Mouse (Mus musculus) stomach, embryonic 15.5 days (tissue): ENCODE measurements around the gene Ankrd49. TPM values are rescaled to one million over a fixed set of nuclear protein-coding genes. Genes with fewer than 3 reads are reported as not detected.
A peak's percentile ranks its signal among the peaks of the same experiment; 100 is the strongest.

Experiments
- ATAC-seq: fragments of 200-750 bp; cut with Nextera tagmentation; 2 replicates; pipeline ENCODE4 v1.8.0; 2017; ENCODE audit warnings: low read depth, moderate number of reproducible peaks, moderate TSS enrichment; ENCODE audit not compliant: insufficient read depth, low FRiP score
- H3K27ac ChIP-seq: fragments of 300-500 bp; sonication (generic); 2 replicates; pipeline ENCODE4 v1.5.1; 2015; ENCODE audit warnings: mild to moderate bottlenecking, inconsistent platforms
- H3K27me3 ChIP-seq: fragments of 300-500 bp; sonication (generic); replicated peaks from 2 replicates; pipeline ENCODE4 v1.6.1; 2015; ENCODE audit warnings: inconsistent platforms
- H3K36me3 ChIP-seq: fragments of 300-500 bp; sonication (generic); 2 replicates; pipeline ENCODE4 v1.6.1; 2015; ENCODE audit warnings: inconsistent platforms
- H3K4me1 ChIP-seq: fragments of 300-500 bp; sonication (generic); 2 replicates; pipeline ENCODE4 v1.6.1; 2015; ENCODE audit warnings: inconsistent platforms
- H3K4me2 ChIP-seq: fragments of 300-500 bp; sonication (generic); 2 replicates; pipeline ENCODE4 v1.6.1; 2015; ENCODE audit warnings: mild to moderate bottlenecking, inconsistent platforms
- H3K4me3 ChIP-seq: fragments of 300-500 bp; sonication (generic); replicated peaks from 2 replicates; pipeline ENCODE4 v1.5.1; 2015; ENCODE audit warnings: inconsistent platforms
- H3K9ac ChIP-seq: fragments of 300-500 bp; sonication (generic); 2 replicates; pipeline ENCODE4 v1.6.1; 2015; ENCODE audit warnings: inconsistent platforms
- H3K9me3 ChIP-seq: fragments of 300-500 bp; sonication (generic); 2 replicates; pipeline ENCODE4 v1.6.1; 2016; ENCODE audit warnings: inconsistent platforms
- WGBS: fragments of 180-500 bp; shearing (Covaris S2); methylation state at CpG from one replicate; pipeline ENCODE4 v1.1.7; 2015; 5-methylcytosine and 5-hydroxymethylcytosine counted together
- polyA plus RNA-seq: library from polyadenylated mRNA; unstranded; fragments of >200 nt; fragmentation: Nextera tagmentation; extraction: Ambion mirVana; gene quantifications from 2 replicates; pipeline ENCODE4 v1.2.1, GENCODE M21; 2015

The Ankrd49 gene
- polyA plus RNA-seq, 1 experiment from 2014 or later, result 42.6 TPM

DNA sequence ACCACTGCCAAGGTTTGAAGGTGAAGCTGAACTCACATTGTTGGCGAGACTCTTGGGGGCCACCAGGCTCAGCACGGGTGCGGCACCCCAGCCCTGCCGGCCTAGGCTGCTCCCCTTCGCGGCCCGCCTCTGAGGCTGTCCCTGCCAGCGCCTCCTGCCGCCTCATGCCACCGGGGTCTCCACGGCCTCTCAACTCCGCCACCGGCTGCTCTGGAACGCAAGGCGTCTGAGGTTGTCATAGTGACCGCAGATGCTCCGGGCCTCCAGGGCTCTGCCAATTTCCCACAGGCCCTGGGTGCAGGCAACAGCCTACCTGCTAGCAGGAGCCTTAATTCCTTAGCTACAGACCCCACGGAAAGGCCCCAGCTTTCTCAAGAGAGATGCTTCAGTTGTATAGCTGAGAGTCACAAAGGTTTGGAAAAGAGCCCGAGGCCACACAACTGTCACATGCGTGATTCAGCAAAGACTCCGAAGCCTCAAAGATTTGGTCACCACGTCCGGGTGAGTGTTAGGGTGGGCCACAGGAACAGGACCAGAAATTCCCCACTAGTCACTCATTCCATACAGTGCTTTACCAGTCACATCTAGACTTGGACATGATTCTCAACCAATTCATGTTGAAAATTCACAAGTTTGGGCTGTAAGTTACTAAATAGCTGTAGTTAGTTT is 13.7 kb downstream of the Ankrd49 start, which contains the start of gene 1700012B09Rik:
Gene 1700012B09Rik, minus strand, starts transcription at position 228 of the 669 bp plus-strand sequence.
- Histone ChIP-seq H3K27me3 (0 out of 2 replicates have a peak, but pooled peaks cover 12% of the 10 kb centered on the region), H3K36me3 (no peaks in the 10 kb centered on the region), H3K9ac (no peak within 1 kb of the TSS), H3K4me1 (no peaks in the 10 kb centered on the region), H3K4me3 (no peak within 1 kb of the TSS), H3K9me3 (no peaks in the 10 kb centered on the region), H3K4me2 (peak within 1 kb of the TSS; percentile 33), H3K27ac (no peak within 1 kb of the TSS)
- no peak for ATAC-seq
- 25% methylated on average over 23 of the region's 23 CpGs for whole genome bisulfite sequencing

GRCm38 (mm10) chr9:14769811-14770210 is 14.8 kb downstream of the Ankrd49 start:
- ATAC-seq, result no peak

GRCm38 (mm10) chr9:14764765-14765164 is 19.9 kb downstream of the Ankrd49 start:
- Histone ChIP-seq H3K4me2 (no peak overlapping the region), H3K27ac (no peak overlapping the region), H3K4me3 (no peak overlapping the region), H3K4me1 (no peaks in the 10 kb centered on the region), H3K9me3 (no peaks in the 10 kb centered on the region), H3K27me3 (no peaks in the 10 kb centered on the region), H3K36me3 (no peaks in the 10 kb centered on the region), H3K9ac (no peak overlapping the region)
- no peak; the same call in 1 of the 2 replicates for ATAC-seq
- 22% methylated on average over 7 of the region's 7 CpGs for WGBS

More at GRCm38 (mm10) chr9:14769811-14770210, 14.8 kb downstream of the Ankrd49 start:
- H3K9ac ChIP-seq, result no peak overlapping the region
- H3K27me3 ChIP-seq, result 0 out of 2 replicates have a peak, but pooled peaks cover 12% of the 10 kb centered on the region
- no peak overlapping the region for H3K4me3 ChIP-seq
- H3K27ac ChIP-seq, result no peak overlapping the region
- H3K4me2 ChIP-seq, result no peak overlapping the region
- WGBS, result 56% methylated on average over 6 of the region's 6 CpGs
- no peaks in the 10 kb centered on the region for H3K9me3 ChIP-seq
- H3K4me1 ChIP-seq, result no peaks in the 10 kb centered on the region
- no peaks in the 10 kb centered on the region for H3K36me3 ChIP-seq

GRCm38 (mm10) chr9:14759261-14759660 is 25.4 kb downstream of the Ankrd49 start:
- no peak for ATAC-seq
- Histone ChIP-seq H3K4me1 (no peaks in the 10 kb centered on the region), H3K27me3 (no peaks in the 10 kb centered on the region), H3K9ac (no peak overlapping the region), H3K9me3 (no peaks in the 10 kb centered on the region), H3K36me3 (no peaks in the 10 kb centered on the region), H3K27ac (no peak overlapping the region), H3K4me2 (no peak overlapping the region), H3K4me3 (no peak overlapping the region)

DNA sequence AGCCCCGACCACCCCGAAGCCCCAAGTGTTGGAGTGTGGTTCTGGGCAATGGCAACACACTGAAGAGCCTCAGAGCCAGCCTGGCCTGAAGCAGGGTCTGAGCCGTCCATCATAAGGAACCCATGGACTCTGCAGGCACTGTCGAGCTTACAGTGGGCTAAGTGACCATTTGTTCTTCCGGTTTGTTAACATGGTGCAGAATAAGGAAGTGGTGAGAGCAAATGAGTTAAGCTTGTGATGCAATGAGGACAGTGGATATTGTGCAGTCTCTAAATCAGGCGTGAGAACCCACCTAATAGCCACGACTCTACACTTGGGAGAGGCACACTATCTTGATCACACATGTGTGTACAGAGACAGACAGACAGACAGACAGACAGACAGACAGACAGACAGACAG is 26.1 kb downstream of the Ankrd49 start:
- 62% methylated on average over 7 of the region's 7 CpGs for WGBS
- Histone ChIP-seq H3K36me3 (no peaks in the 10 kb centered on the region), H3K9ac (no peak overlapping the region), H3K27me3 (no peaks in the 10 kb centered on the region), H3K27ac (no peak overlapping the region), H3K4me1 (no peaks in the 10 kb centered on the region), H3K9me3 (no peaks in the 10 kb centered on the region), H3K4me3 (no peak overlapping the region), H3K4me2 (no peak overlapping the region)
- no peak for ATAC-seq

DNA sequence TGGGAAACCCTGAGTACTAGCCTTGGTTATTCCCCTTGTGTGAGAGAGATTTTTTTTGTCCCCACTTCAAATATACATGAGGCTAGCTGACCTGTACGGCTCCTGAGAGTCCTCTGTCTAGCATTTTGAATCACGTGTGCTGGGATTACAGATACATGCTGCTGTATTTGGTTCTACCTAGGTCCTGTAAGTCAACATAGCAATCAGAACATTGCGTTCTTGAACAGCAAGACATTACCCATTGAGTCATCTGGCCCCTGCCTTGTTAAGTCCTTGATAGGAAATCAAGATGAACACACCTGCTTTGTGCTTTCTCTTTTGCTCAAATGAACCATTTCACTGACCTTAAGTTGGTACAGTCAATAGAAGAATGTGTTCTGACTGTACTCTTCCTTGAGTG is 30.2 kb downstream of the Ankrd49 start:
- H3K4me2 ChIP-seq, result no peak overlapping the region
- no peaks in the 10 kb centered on the region for H3K36me3 ChIP-seq
- no peak overlapping the region for H3K27ac ChIP-seq
- no peak for ATAC-seq
- H3K27me3 ChIP-seq, result no peaks in the 10 kb centered on the region
- no peaks in the 10 kb centered on the region for H3K9me3 ChIP-seq
- H3K4me3 ChIP-seq, result no peak overlapping the region
- peaks cover 12% of the 10 kb centered on the region; the same call in 1 of the 2 replicates for H3K4me1 ChIP-seq
- WGBS, result 74% methylated on average over 3 of the region's 3 CpGs
- no peak overlapping the region for H3K9ac ChIP-seq

DNA sequence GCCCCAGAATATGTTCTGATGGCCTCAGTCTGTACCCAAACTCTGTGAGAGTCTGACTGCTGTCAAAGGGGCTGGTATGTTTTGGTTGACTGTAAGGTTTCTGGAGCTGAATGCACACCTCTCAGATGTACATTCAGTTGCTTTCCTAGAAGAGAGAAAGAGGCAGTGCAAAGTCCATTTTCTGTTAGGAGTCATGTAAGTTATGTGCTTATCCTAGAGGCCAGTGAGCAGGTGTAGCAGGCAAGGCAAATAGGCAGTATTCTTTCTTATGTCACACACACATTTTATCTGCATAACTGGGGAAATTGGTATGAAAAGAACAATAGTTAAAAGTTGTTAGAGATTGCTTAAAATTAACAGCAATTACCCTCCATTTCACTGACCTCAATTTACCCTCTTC is 30.7 kb downstream of the Ankrd49 start:
- ATAC-seq, result no peak

DNA sequence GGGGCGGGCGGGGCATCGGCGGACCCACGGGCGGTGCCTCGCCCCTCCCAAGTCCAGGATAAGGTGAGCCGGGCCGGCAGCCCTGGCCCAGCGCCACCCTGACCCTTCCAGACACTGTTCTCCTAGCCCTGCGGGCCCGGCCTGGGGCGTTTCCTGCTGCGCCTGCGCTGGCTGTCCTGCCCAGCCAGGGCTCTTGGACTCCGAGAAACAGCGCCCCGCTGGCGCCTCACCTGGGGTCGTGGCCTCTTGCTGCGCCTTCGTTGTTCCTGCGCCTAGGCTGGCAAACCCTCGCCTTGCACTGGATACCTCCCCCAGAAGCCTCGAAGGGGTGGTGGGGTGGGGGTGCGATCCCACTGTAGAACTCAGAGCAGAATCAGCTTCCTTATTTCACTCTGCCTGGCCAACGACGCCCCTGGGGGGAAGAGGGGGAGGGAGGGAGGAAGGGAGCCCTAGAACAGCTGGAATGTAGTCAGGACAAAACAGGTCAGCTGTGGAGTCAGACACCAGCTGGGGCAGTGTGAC is 32.6 kb downstream of the Ankrd49 start, which contains the start of gene Fut4:
Gene Fut4, minus strand, starts transcription at position 393 of the 522 bp plus-strand sequence.
- Histone ChIP-seq H3K27me3 (no peaks in the 10 kb centered on the region), H3K4me1 (peaks cover 12% of the 10 kb centered on the region; the same call in 1 of the 2 replicates), H3K27ac (peak within 1 kb of the TSS; percentile 63), H3K4me2 (peak within 1 kb of the TSS; percentile 98), H3K9me3 (no peaks in the 10 kb centered on the region), H3K36me3 (no peaks in the 10 kb centered on the region; the same call in 1 of the 2 replicates), H3K9ac (peak within 1 kb of the TSS; percentile 37; the same call in 1 of the 2 replicates), H3K4me3 (peak within 1 kb of the TSS; percentile 61)
- peak; percentile 84 for ATAC-seq
- WGBS, result 0% methylated on average over 26 of the region's 28 CpGs

More for the DNA sequence above, 30.7 kb downstream of the Ankrd49 start:
- Histone ChIP-seq H3K9me3 (no peaks in the 10 kb centered on the region), H3K9ac (no peak overlapping the region), H3K4me1 (peaks cover 12% of the 10 kb centered on the region; the same call in 1 of the 2 replicates), H3K4me3 (no peak overlapping the region), H3K4me2 (no peak overlapping the region), H3K36me3 (no peaks in the 10 kb centered on the region; the same call in 1 of the 2 replicates), H3K27me3 (no peaks in the 10 kb centered on the region), H3K27ac (peak overlapping the region; percentile 49; the same call in 1 of the 2 replicates)

DNA sequence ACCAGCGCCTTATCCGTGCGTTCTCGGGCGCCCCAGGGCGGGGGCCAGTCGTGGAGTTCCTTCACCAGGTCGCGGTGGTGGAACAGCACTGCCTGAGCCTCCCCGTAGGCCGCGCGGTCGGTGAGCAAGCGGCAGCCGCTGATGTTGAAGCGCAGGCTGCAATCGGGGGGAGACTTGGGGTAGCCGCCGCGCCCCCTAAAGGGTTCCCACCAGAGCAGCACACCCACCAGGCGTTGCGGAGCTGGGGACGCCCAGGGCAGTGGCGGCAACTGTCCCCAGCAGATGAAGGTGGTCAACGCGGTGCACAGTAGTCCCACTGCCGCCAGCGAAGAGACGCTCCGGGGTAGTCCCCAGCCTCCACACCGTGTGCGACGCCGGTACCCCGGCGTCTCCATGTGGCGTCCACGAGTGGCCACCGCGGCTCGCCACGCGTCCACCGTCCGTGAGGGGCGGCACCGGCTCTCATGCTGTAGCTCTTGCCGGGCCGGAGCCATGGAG is 33.1 kb downstream of the Ankrd49 start:
- Histone ChIP-seq H3K4me1 (peaks cover 12% of the 10 kb centered on the region; the same call in 1 of the 2 replicates), H3K9me3 (no peaks in the 10 kb centered on the region), H3K9ac (peak overlapping the region; percentile 37; the same call in 1 of the 2 replicates), H3K27ac (peak overlapping the region; percentile 63; the same call in 1 of the 2 replicates), H3K4me2 (peak overlapping the region; percentile 98), H3K4me3 (peak overlapping the region; percentile 61), H3K27me3 (no peaks in the 10 kb centered on the region), H3K36me3 (no peaks in the 10 kb centered on the region; the same call in 1 of the 2 replicates)
- peak; percentile 45; the same call in 1 of the 2 replicates for ATAC-seq
- WGBS, result 1% methylated on average over 49 of the region's 50 CpGs

- Histone ChIP-seq H3K27ac (no peak overlapping the region), H3K27me3 (no peaks in the 10 kb centered on the region), H3K4me3 (peak overlapping the region; percentile 61), H3K9me3 (no peaks in the 10 kb centered on the region), H3K9ac (peak overlapping the region; percentile 37; the same call in 1 of the 2 replicates), H3K36me3 (no peaks in the 10 kb centered on the region; the same call in 1 of the 2 replicates), H3K4me1 (peaks cover 15% of the 10 kb centered on the region; the same call in 1 of the 2 replicates), H3K4me2 (peak overlapping the region; percentile 98)
- 62% methylated on average over 42 of the region's 42 CpGs for WGBS
- no peak; the same call in 1 of the 2 replicates for ATAC-seq
Measured at GRCm38 (mm10) chr9:14750901-14751502, 33.7 kb downstream of the Ankrd49 start.

DNA sequence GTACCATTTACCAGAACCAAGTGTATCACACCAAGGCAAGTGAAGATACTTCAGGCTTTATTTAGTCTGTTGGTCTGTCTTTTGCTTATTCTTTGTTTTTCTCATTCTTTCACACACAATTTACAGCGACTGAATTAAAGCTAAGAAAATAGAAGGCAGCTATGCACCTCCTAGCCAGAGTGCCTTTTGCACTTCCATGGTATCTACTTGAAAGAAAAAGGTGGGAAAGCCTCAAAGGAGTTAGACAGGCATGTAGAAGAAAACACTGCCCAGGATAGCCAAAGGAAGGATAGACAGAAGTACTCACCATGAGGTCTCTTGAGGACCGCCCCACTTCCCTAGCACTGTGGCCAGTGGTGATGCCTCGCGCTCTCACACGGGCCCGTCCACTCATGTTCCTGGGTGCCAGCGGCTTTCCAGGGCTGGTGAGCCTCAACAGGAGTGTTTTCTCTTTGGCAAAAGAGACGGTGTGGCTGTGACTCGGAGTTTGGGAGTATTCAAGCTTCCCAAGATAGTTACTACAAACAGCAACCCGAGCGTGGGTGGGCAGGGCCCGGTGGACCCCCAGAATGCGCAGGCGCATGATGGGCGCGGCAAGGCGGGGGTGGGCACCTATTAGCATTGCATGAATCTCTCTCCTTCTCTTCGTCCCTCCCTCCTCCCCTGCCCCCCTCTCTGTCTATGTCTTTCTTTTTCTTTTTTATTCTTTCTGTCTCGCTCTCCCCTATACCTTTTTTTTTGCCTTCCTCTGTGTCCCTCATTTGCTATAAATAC is 44.3 kb downstream of the Ankrd49 start, which contains the start of gene Piwil4:
Gene Piwil4, minus strand, starts transcription at position 583 of the 774 bp plus-strand sequence.
- Histone ChIP-seq H3K4me2 (no peak within 1 kb of the TSS), H3K9ac (no peak within 1 kb of the TSS), H3K27ac (no peak within 1 kb of the TSS), H3K4me1 (no peaks in the 10 kb centered on the region), H3K27me3 (no peaks in the 10 kb centered on the region), H3K4me3 (no peak within 1 kb of the TSS), H3K9me3 (no peaks in the 10 kb centered on the region), H3K36me3 (no peaks in the 10 kb centered on the region)
- ATAC-seq, result no peak
- WGBS, result 68% methylated on average over 18 of the region's 19 CpGs
